In the genomic region with DNA sequence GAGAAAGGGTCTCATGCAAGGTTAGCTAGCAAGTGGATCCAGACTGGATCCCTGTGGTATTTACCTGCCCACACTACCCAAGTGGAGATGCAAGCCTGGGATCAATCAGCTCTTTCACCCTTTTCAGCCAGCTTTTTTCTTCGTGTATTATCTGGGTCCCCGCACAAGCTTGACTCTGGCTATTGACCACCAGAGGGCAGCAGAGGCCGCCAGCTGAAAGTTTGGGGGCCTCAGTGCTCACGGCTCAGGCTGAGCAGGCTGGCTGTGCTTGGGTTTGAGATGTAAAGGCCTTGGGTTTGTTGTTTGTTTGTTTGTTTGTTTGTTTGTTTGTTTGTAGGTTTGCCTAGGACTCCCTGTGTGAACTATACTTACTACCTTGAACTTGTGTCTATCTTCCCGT, we compare ENCODE assay signal across 8 mouse cellular contexts. TPM values are rescaled to one million over a fixed set of nuclear protein-coding genes. Genes with fewer than 3 reads are reported as not detected.
DNase-seq lines count a peak whose midpoint lies in the region; ATAC-seq and TF ChIP-seq lines count a peak whose summit lies in the region.

No protein-coding gene starts in this region.

- no peaks in the 10 kb centered on the region for H3K36me3 ChIP-seq in forebrain, postnatal 0 days (ENCODE audit: insufficient read depth)
- no peaks in the 10 kb centered on the region for H3K36me3 ChIP-seq in hindbrain, postnatal 0 days (ENCODE audit: insufficient read depth, low read length)
- H3K36me3 ChIP-seq in limb, embryonic 12.5 days: no peaks in the 10 kb centered on the region
- H3K36me3 ChIP-seq in midbrain, embryonic 14.5 days (ENCODE audit: control insufficient read depth, insufficient read depth, low read length): no peaks in the 10 kb centered on the region

- no peaks in the 10 kb centered on the region for H3K9me3 ChIP-seq in forebrain, postnatal 0 days (ENCODE audit: low read length)
- H3K9me3 ChIP-seq in hindbrain, postnatal 0 days (ENCODE audit: low read length): no peaks in the 10 kb centered on the region
- H3K9me3 ChIP-seq in limb, embryonic 12.5 days: no peaks in the 10 kb centered on the region
- H3K9me3 ChIP-seq in midbrain, embryonic 14.5 days (ENCODE audit: control insufficient read depth, low read length): no peaks in the 10 kb centered on the region

- DNase-seq in ovary, adult 18-20 months (ENCODE audit: low spot score): peak; percentile 47
- DNase-seq in ovary, postnatal 10 days (ENCODE audit: low spot score): no peak
- peak; percentile 80 for DNase-seq in cerebellum, adult 8-10 months
- peak; percentile 92 for DNase-seq in forebrain, postnatal 0 days
- peak; percentile 91 for DNase-seq in hindbrain, postnatal 0 days (ENCODE audit: low spot score)
- DNase-seq in midbrain, embryonic 14.5 days: peak; percentile 94
- DNase-seq in spleen, postnatal 10 days (ENCODE audit: low spot score in 2 of 2): peak; percentile 67 to 86

- H3K4me2 ChIP-seq in forebrain, postnatal 0 days (ENCODE audit: low read depth): 0 out of 2 replicates have a peak overlapping the region, but pooled peaks have one; percentile 62
- H3K4me2 ChIP-seq in hindbrain, postnatal 0 days (ENCODE audit: low read depth, low read length): no peak overlapping the region
- peak overlapping the region; percentile 61; the same call in 1 of the 2 replicates for H3K4me2 ChIP-seq in limb, embryonic 12.5 days
- H3K4me2 ChIP-seq in midbrain, embryonic 14.5 days (ENCODE audit: low read length): no peak overlapping the region

- 14% methylated on average over 5 of the region's 5 CpGs for WGBS in forebrain, postnatal 0 days
- WGBS in hindbrain, postnatal 0 days: 15% methylated on average over 5 of the region's 5 CpGs
- WGBS in limb, embryonic 12.5 days: 9% methylated on average over 5 of the region's 5 CpGs
- WGBS in midbrain, embryonic 14.5 days: 12% methylated on average over 5 of the region's 5 CpGs

- peak; percentile 97 for TF ChIP-seq CTCF in forebrain, postnatal 0 days (IDR thresholded peaks at IDR 0.05; ENCODE audit: low read depth)
- TF ChIP-seq CTCF in hindbrain, postnatal 0 days (IDR thresholded peaks at IDR 0.05; ENCODE audit: low read depth): peak; percentile 98

- H3K4me1 ChIP-seq in forebrain, postnatal 0 days (ENCODE audit: insufficient read depth): 0 out of 2 replicates have a peak, but pooled peaks cover 8% of the 10 kb centered on the region
- peaks cover 9% of the 10 kb centered on the region; the same call in 1 of the 2 replicates for H3K4me1 ChIP-seq in hindbrain, postnatal 0 days (ENCODE audit: insufficient read depth, low read length)
- H3K4me1 ChIP-seq in limb, embryonic 12.5 days (replicated peaks): peaks cover 20% of the 10 kb centered on the region
- peaks cover 4% of the 10 kb centered on the region; the same call in 1 of the 2 replicates for H3K4me1 ChIP-seq in midbrain, embryonic 14.5 days (ENCODE audit: control insufficient read depth, insufficient read depth, low read length)

- H3K27ac ChIP-seq in forebrain, postnatal 0 days (ENCODE audit: low read depth, low read length): no peak overlapping the region; the same call in 1 of the 2 replicates
- H3K27ac ChIP-seq in hindbrain, postnatal 0 days: no peak overlapping the region
- H3K27ac ChIP-seq in limb, embryonic 12.5 days: no peak overlapping the region
- no peak overlapping the region for H3K27ac ChIP-seq in midbrain, embryonic 14.5 days (replicated peaks; ENCODE audit: low read depth, low read length)

- no peak overlapping the region for H3K4me3 ChIP-seq in forebrain, postnatal 0 days (ENCODE audit: low read depth, low read length)
- H3K4me3 ChIP-seq in hindbrain, postnatal 0 days (ENCODE audit: low read length): no peak overlapping the region
- no peak overlapping the region for H3K4me3 ChIP-seq in limb, embryonic 12.5 days (replicated peaks)
- H3K4me3 ChIP-seq in midbrain, embryonic 14.5 days (replicated peaks; ENCODE audit: low read depth, low read length): no peak overlapping the region

- H3K27me3 ChIP-seq in forebrain, postnatal 0 days (ENCODE audit: insufficient read depth, low read length): no peaks in the 10 kb centered on the region
- H3K27me3 ChIP-seq in hindbrain, postnatal 0 days (ENCODE audit: insufficient read depth, low read length): no peaks in the 10 kb centered on the region
- no peaks in the 10 kb centered on the region for H3K27me3 ChIP-seq in limb, embryonic 12.5 days
- no peaks in the 10 kb centered on the region for H3K27me3 ChIP-seq in midbrain, embryonic 14.5 days (ENCODE audit: control insufficient read depth, insufficient read depth, low read length)

- no peak overlapping the region for H3K9ac ChIP-seq in forebrain, postnatal 0 days
- H3K9ac ChIP-seq in hindbrain, postnatal 0 days (replicated peaks; ENCODE audit: low read length): no peak overlapping the region
- no peak overlapping the region for H3K9ac ChIP-seq in limb, embryonic 12.5 days (replicated peaks)
- H3K9ac ChIP-seq in midbrain, embryonic 14.5 days (replicated peaks; ENCODE audit: low read length): no peak overlapping the region

- ATAC-seq in forebrain, postnatal 0 days: peak; percentile 64
- peak; percentile 59 for ATAC-seq in hindbrain, postnatal 0 days
- ATAC-seq in limb, embryonic 12.5 days (ENCODE audit: insufficient number of reproducible peaks, insufficient read depth, low FRiP score, low TSS enrichment, low read depth): peak; percentile 77
- ATAC-seq in midbrain, embryonic 14.5 days (ENCODE audit: low FRiP score, low TSS enrichment): 0 out of 2 replicates have a peak, but pooled peaks have one; percentile 62

RNA-seq across cellular contexts. Expression of gene Gnai2, which starts 10.4 kb away (rescaled TPM):
- 200 and 223 TPM in 2 replicates for total RNA-seq in forebrain, postnatal 0 days (2014; rRNA removed)
- 267 and 287 TPM in 2 replicates for polyA plus RNA-seq in forebrain, postnatal 0 days (2015; fragmentation: Nextera tagmentation; extraction: Ambion mirVana)
- total RNA-seq in hindbrain, postnatal 0 days (2014; rRNA removed): 334 and 369 TPM in 2 replicates
- polyA plus RNA-seq in hindbrain, postnatal 0 days (2015; fragmentation: Nextera tagmentation; extraction: Ambion mirVana): 275 and 287 TPM in 2 replicates
- polyA plus RNA-seq in limb, embryonic 12.5 days (2016; fragmentation: Nextera tagmentation; extraction: Ambion mirVana): 400 and 416 TPM in 2 replicates
- 284 and 326 TPM in 2 replicates for polyA plus RNA-seq in midbrain, embryonic 14.5 days (2014; fragmentation: Nextera tagmentation; extraction: Ambion mirVana)

RNA-seq across cellular contexts. Expression of gene Slc38a3, which starts 23.8 kb away (rescaled TPM):
- 43.5 and 60.9 TPM in 2 replicates for total RNA-seq in forebrain, postnatal 0 days (2014; rRNA removed)
- 38.7 and 39.8 TPM in 2 replicates for polyA plus RNA-seq in forebrain, postnatal 0 days (2015; fragmentation: Nextera tagmentation; extraction: Ambion mirVana)
- 102 and 134 TPM in 2 replicates for total RNA-seq in hindbrain, postnatal 0 days (2014; rRNA removed)
- 52.1 and 54.5 TPM in 2 replicates for polyA plus RNA-seq in hindbrain, postnatal 0 days (2015; fragmentation: Nextera tagmentation; extraction: Ambion mirVana)
- polyA plus RNA-seq in limb, embryonic 12.5 days (2016; fragmentation: Nextera tagmentation; extraction: Ambion mirVana): 3.5 and 5.0 TPM in 2 replicates
- 20.4 and 31.9 TPM in 2 replicates for polyA plus RNA-seq in midbrain, embryonic 14.5 days (2014; fragmentation: Nextera tagmentation; extraction: Ambion mirVana)

RNA-seq across cellular contexts. Expression of gene Gnat1, which starts 33.9 kb away (rescaled TPM):
- 0.24 TPM in 1 of 2 replicates, not detected in the other for total RNA-seq in forebrain, postnatal 0 days (2014; rRNA removed)
- 0.73 and 1.8 TPM in 2 replicates for polyA plus RNA-seq in forebrain, postnatal 0 days (2015; fragmentation: Nextera tagmentation; extraction: Ambion mirVana)
- 0.52 TPM in 1 of 2 replicates, not detected in the other for total RNA-seq in hindbrain, postnatal 0 days (2014; rRNA removed)
- 2.4 and 2.7 TPM in 2 replicates for polyA plus RNA-seq in hindbrain, postnatal 0 days (2015; fragmentation: Nextera tagmentation; extraction: Ambion mirVana)
- 2.1 and 2.2 TPM in 2 replicates for polyA plus RNA-seq in limb, embryonic 12.5 days (2016; fragmentation: Nextera tagmentation; extraction: Ambion mirVana)
- 0.97 and 2.0 TPM in 2 replicates for polyA plus RNA-seq in midbrain, embryonic 14.5 days (2014; fragmentation: Nextera tagmentation; extraction: Ambion mirVana)

RNA-seq across cellular contexts. Expression of gene Sema3b, which starts 36.5 kb away (rescaled TPM):
- 6.5 and 6.6 TPM in 2 replicates for total RNA-seq in forebrain, postnatal 0 days (2014; rRNA removed)
- polyA plus RNA-seq in forebrain, postnatal 0 days (2015; fragmentation: Nextera tagmentation; extraction: Ambion mirVana): 3.9 and 4.4 TPM in 2 replicates
- 11.2 and 14.6 TPM in 2 replicates for total RNA-seq in hindbrain, postnatal 0 days (2014; rRNA removed)
- polyA plus RNA-seq in hindbrain, postnatal 0 days (2015; fragmentation: Nextera tagmentation; extraction: Ambion mirVana): 8.3 and 9.0 TPM in 2 replicates
- polyA plus RNA-seq in limb, embryonic 12.5 days (2016; fragmentation: Nextera tagmentation; extraction: Ambion mirVana): 8.1 and 9.1 TPM in 2 replicates
- 1.5 and 3.2 TPM in 2 replicates for polyA plus RNA-seq in midbrain, embryonic 14.5 days (2014; fragmentation: Nextera tagmentation; extraction: Ambion mirVana)

RNA-seq across cellular contexts. Expression of gene Ifrd2, which starts 58.1 kb away (rescaled TPM):
- total RNA-seq in forebrain, postnatal 0 days (2014; rRNA removed): 11.7 and 13.8 TPM in 2 replicates
- polyA plus RNA-seq in forebrain, postnatal 0 days (2015; fragmentation: Nextera tagmentation; extraction: Ambion mirVana): 6.2 and 7.4 TPM in 2 replicates
- total RNA-seq in hindbrain, postnatal 0 days (2014; rRNA removed): 7.6 and 10.9 TPM in 2 replicates
- 9.0 and 9.3 TPM in 2 replicates for polyA plus RNA-seq in hindbrain, postnatal 0 days (2015; fragmentation: Nextera tagmentation; extraction: Ambion mirVana)
- polyA plus RNA-seq in limb, embryonic 12.5 days (2016; fragmentation: Nextera tagmentation; extraction: Ambion mirVana): 38.5 and 40.2 TPM in 2 replicates
- 14.5 and 15.7 TPM in 2 replicates for polyA plus RNA-seq in midbrain, embryonic 14.5 days (2014; fragmentation: Nextera tagmentation; extraction: Ambion mirVana)

Comparison
In these comparisons a context has a peak if more than half of its experiments do, and no peak if none do; other contexts are left out.
1. H3K4me2 ChIP-seq: peak in forebrain, postnatal 0 days (single experiment) and limb, embryonic 12.5 days (single experiment); none in hindbrain, postnatal 0 days (single experiment) and midbrain, embryonic 14.5 days (single experiment).
2. Peak in every context shown above with its lines, with median percentiles within 50 percentile points of each other: ATAC-seq.